Mouse (Mus musculus) ZHBTc4 (cell line): ENCODE results near the gene Krtap20-2.
"Not testable (repeated sequence)": the region's sequence is repeated elsewhere in the genome, so short reads cannot be mapped to it uniquely, and the experiment has no call there.

Experiments
- DNase-seq: peaks from one replicate; pipeline ENCODE4 v3.0.0-alpha.2; 2011; ENCODE audit warnings: low read depth, low spot score

Krtap20-2 gene

GRCm38 (mm10) chr16:89205561-89205960 lies at the start of gene Krtap20-2:
Gene Krtap20-2 (plus strand): TSS chr16:89205861.
- no peak for DNase-seq

GRCm38 (mm10) chr16:89157652-89158051 lies 48.0 kb upstream of the Krtap20-2 start, which contains the start of gene Gm9789:
Gene Gm9789 (plus strand): TSS chr16:89157952.
- no peak for DNase-seq

GRCm38 (mm10) chr16:89169190-89169589 lies 36.5 kb upstream of the Krtap20-2 start, which contains the start of gene Gm7735:
Gene Gm7735 (plus strand): TSS chr16:89169490.
- not testable (repeated sequence) for DNase-seq

GRCm38 (mm10) chr16:89174435-89174834 lies 31.2 kb upstream of the Krtap20-2 start, which contains the start of gene 1110057P08Rik:
Gene 1110057P08Rik (plus strand): TSS chr16:89174735.
- no peak for DNase-seq

- peak; percentile 67 for DNase-seq
Measured at GRCm38 (mm10) chr16:89188621-89189020, 17.0 kb upstream of the Krtap20-2 start.
